Comparison of ENCODE assay signal across 8 mouse cellular contexts in genomic region chr14:21075751-21076500, GRCm38 (mm10). TPM values are rescaled to one million over a fixed set of nuclear protein-coding genes. Genes with fewer than 3 reads are reported as not detected.
DNase-seq lines count a peak whose midpoint lies in the region; ATAC-seq lines count a peak whose summit lies in the region.

No protein-coding gene starts in this region.

- peak overlapping the region; percentile 64 for H3K4me3 ChIP-seq in hindbrain, embryonic 15.5 days

- DNase-seq in WW6 (ENCODE audit: low read depth, low spot score): peak; percentile 67
- DNase-seq in cerebellum, postnatal 36 days: peak; percentile 90 to 94
- peak; percentile 86 to 88 for DNase-seq in frontal cortex, postnatal 36 days (ENCODE audit: low spot score in 2 of 2)
- DNase-seq in left cerebral cortex, adult 18-20 months (ENCODE audit: low spot score in 2 of 2): peak; percentile 77 to 89
- DNase-seq in lung, postnatal 4 days: peak; percentile 95
- peak; percentile 97 for DNase-seq in retina, postnatal 1 day
- peak; percentile 94 for DNase-seq in thymus, postnatal 4 days

- ATAC-seq in hindbrain, embryonic 15.5 days (ENCODE audit: low FRiP score, low read depth): peak; percentile 98

- H3K27ac ChIP-seq in hindbrain, embryonic 15.5 days (replicated peaks): peak overlapping the region; percentile 82

- H3K4me1 ChIP-seq in hindbrain, embryonic 15.5 days (replicated peaks): peaks cover 6% of the 10 kb centered on the region

- WGBS in hindbrain, embryonic 15.5 days: 1% methylated on average over 59 of the region's 59 CpGs

- H3K9me3 ChIP-seq in hindbrain, embryonic 15.5 days: no peaks in the 10 kb centered on the region

- H3K4me2 ChIP-seq in hindbrain, embryonic 15.5 days: peak overlapping the region; percentile 73

- H3K9ac ChIP-seq in hindbrain, embryonic 15.5 days: peak overlapping the region; percentile 54

- no peaks in the 10 kb centered on the region for H3K36me3 ChIP-seq in hindbrain, embryonic 15.5 days

- no peaks in the 10 kb centered on the region for H3K27me3 ChIP-seq in hindbrain, embryonic 15.5 days

RNA-seq across cellular contexts. Expression of gene Adk, which starts 23.6 kb away (rescaled TPM):
- polyA plus RNA-seq in hindbrain, embryonic 15.5 days (2015; fragmentation: Nextera tagmentation; extraction: Ambion mirVana): 40.4 and 47.6 TPM in 2 replicates
- total RNA-seq in left cerebral cortex, adult 18-20 months (2021): 10 to 100 TPM; 65.1 to 77.9 TPM

RNA-seq across cellular contexts. Expression of gene Ap3m1, which starts 23.6 kb away (rescaled TPM):
- polyA plus RNA-seq in hindbrain, embryonic 15.5 days (2015; fragmentation: Nextera tagmentation; extraction: Ambion mirVana): 73.2 and 76.4 TPM in 2 replicates
- 10 to 100 TPM; 64.8 to 67.4 TPM for total RNA-seq in left cerebral cortex, adult 18-20 months (2021)

Comparison
In these comparisons a context has a peak if more than half of its experiments do, and no peak if none do; other contexts are left out.
1. Peak in every context shown above with its lines: DNase-seq, ATAC-seq, H3K4me3 ChIP-seq and H3K27ac ChIP-seq.